Mouse (Mus musculus): ENCODE results near the gene Klhl24. TPM values are rescaled to one million over a fixed set of nuclear protein-coding genes. Genes with fewer than 3 reads are reported as not detected.

Gene Klhl24
- polyA plus RNA-seq, 1 experiment from 2014 or later: 7.1 TPM

Other genes starting within 250 kb of the Klhl24 start
- gene Klhl6, start 114.5 kb upstream of the Klhl24 start, polyA plus RNA-seq (2015; fragmentation: Nextera tagmentation; extraction: Ambion mirVana): 11.5 and 12.9 TPM in 2 replicates
- gene Yeats2, start 43.5 kb downstream of the Klhl24 start, polyA plus RNA-seq (2015; fragmentation: Nextera tagmentation; extraction: Ambion mirVana): 3.8 and 4.4 TPM in 2 replicates
- gene Map6d1, start 143.8 kb downstream of the Klhl24 start, polyA plus RNA-seq (2015; fragmentation: Nextera tagmentation; extraction: Ambion mirVana): 0.05 TPM in 1 of 2 replicates, not detected in the other
- gene Parl, start 204.8 kb downstream of the Klhl24 start, polyA plus RNA-seq (2015; fragmentation: Nextera tagmentation; extraction: Ambion mirVana): 32.8 and 34.7 TPM in 2 replicates
- not detected in 2 replicates for gene Cyp2ab1, start 227.9 kb downstream of the Klhl24 start, polyA plus RNA-seq (2015; fragmentation: Nextera tagmentation; extraction: Ambion mirVana)